Mouse (Mus musculus) frontal cortex, postnatal 10 days (tissue): ENCODE measurements at regions not wholly inside any gene's neighbourhood (a gene's known extent, or its start where the extent isn't known, plus 50 kb on each side); places are given as distances from the start of the nearest gene placed in this dataset.

Source experiments
- DNase-seq, 2 experiments: peaks; one replicate each; pipeline ENCODE4 v3.0.0; 2022; ENCODE audit warnings: low spot score in 2 of 2, mixed read lengths in 1 of 2

DNA sequence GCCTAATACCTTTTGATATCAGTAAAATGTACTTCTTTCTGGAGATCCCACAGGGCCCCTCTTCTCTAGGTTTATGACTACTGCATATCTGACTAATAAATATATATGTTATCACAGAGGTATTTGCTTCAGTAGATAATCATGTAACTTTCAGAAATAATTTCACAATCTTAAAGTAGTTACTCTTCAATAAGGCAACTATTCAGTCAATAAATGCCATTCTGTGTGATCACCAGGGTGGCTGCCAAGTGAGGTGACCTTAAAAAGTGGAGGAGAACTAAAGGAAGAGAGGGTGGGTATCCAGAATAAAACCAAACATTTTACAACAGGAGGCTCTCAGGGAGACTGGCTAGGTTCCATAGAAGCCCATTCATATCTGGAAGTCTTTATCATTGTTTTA, 748.4 kb downstream of the Inhba start:
- no peak for DNase-seq

GRCm38 (mm10) chr13:16761415-16761814, 749.8 kb downstream of the Inhba start:
- DNase-seq = no peak

- no peak for DNase-seq
Measured at GRCm38 (mm10) chr13:16762326-16762725, 750.7 kb downstream of the Inhba start.

DNA sequence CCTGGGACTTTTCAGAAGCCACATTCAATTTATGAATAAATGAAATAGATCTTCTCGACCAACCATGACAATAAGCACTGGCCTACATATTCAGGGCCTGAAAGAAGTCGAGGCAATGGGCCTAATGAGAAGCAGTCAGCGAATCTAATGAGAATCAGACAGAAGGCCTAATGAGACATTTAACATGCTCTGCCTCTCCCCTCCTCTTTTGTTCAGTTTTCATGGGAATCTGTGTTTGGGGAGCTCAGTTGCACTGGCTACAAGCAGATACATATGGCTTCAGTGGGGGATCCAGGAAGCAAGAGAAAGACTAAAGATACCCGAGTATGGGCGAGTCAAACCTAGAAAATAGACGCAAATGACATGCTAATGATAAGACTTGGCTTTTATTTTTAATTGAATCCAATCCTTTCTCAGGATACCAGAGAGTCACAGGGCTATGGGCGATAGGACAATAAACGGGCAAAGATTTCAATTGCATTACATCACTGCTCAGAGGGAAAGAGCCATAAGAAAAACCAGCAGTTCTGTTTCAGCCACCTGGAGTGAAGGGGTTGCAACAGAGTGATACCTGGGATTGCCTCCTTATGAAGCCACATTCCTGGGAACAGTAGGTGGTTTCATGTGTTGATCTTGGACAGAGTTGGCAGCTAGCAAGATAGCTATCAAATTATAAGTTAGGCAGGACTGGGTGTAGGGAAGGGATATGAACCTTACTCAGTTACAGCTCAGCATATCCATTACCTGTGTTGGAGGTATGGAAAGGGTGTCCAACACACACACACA, 751.3 kb downstream of the Inhba start:
- DNase-seq = no peak

DNA sequence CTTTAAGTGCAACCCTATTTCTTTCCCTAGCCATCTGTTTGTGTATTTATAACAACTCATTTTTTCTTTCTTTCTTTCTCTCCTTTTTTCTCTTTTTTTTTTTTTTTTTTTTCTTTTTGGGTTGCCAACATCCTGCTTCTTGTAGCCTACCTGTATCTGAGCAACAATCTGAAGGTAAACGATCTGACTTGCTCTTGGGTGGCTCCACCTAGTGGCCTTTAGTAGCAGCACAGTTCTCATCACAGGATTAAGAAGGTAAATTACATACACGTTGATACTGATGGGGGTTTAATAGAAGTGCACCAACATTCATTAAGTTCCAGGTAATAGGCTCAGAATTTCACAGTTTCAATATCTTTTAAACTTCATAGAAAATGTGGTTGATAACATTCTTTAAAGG, 752.1 kb downstream of the Inhba start:
- peak; percentile 10 to 28 for DNase-seq

- DNase-seq = no peak
Measured at GRCm38 (mm10) chr13:16769409-16769808, 757.8 kb downstream of the Inhba start.

- DNase-seq = no peak
Measured at GRCm38 (mm10) chr13:16769848-16770422, 758.3 kb downstream of the Inhba start.

DNA sequence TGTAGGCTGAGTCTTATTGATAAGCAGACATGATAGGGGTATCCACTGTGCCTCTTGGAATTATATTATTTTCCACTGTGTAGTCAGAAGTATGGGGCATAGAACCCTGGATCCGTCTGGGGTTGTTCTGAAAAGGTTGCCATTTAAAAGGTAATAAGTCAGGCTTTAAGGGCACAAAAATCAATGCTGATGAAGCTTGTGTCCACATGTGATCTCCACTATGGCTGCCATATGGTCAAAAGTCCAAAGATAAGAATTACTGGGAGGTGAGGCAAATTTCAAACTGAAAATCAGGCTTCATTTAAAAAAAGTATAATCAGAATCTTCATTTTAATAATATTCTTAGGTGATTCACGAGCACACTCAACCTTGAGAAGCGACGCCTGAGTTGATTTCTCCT, 760.2 kb downstream of the Inhba start:
- DNase-seq = no peak

GRCm38 (mm10) chr13:16805560-16805959, 793.9 kb downstream of the Inhba start:
- DNase-seq = no peak
